9 mouse cellular contexts compared by ENCODE assay signal in genomic region chr2:90545261-90545660, GRCm38 (mm10). TPM values are rescaled to one million over a fixed set of nuclear protein-coding genes. Genes with fewer than 3 reads are reported as not detected.
A peak's percentile ranks its signal among the peaks of the same experiment; 100 is the strongest.
DNase-seq lines count a peak whose midpoint lies in the region; ATAC-seq and TF ChIP-seq lines count a peak whose summit lies in the region.
"Had no signal": no experiment of that assay in that cellular context is flagged by ENCODE, and none has a peak within 500 bp of the region (broad histone marks: within the 10 kb centered on the region; RNA-seq: fewer than 3 reads in every experiment).

No protein-coding gene starts in this region.

- peak in 1 of 2 experiments; percentile 63 for DNase-seq in cerebellum, adult 2 months
- no peak for DNase-seq in cerebellum, postnatal 36 days
- peak in 1 of 2 experiments; percentile 52 for DNase-seq in layer of hippocampus, adult 2 months (ENCODE audit: low spot score in 2 of 2)
- no peak for DNase-seq in layer of hippocampus, postnatal 25 days (ENCODE audit: extremely low spot score in 1 of 2, low spot score in 1 of 2)
- DNase-seq in kidney, adult 9 months, result peak; percentile 92
- no peak for DNase-seq in lung, postnatal 14 days

- TF ChIP-seq POLR2A in cerebellum, adult 2 months (IDR thresholded peaks at IDR 0.05; ENCODE audit: borderline replicate concordance, insufficient read depth, low read length), result no peak
- no peak for TF ChIP-seq POLR2A in bone marrow macrophage, adult 2 months (IDR thresholded peaks at IDR 0.05; ENCODE audit: borderline replicate concordance, low read depth, low read length)

- H3K4me3 ChIP-seq in cerebellum, adult 2 months (replicated peaks; ENCODE audit: insufficient read depth, low read depth, low read length), result no peak overlapping the region
- no peak overlapping the region for H3K4me3 ChIP-seq in layer of hippocampus, adult 2 months
- H3K4me3 ChIP-seq in bone marrow macrophage, adult 2 months (ENCODE audit: insufficient read depth, low read length), result no peak overlapping the region
- H3K4me3 ChIP-seq: neural tube, embryonic 13.5 days had no signal

- WGBS in cerebellum, adult 2 months, result 25% methylated on average over 5 of the region's 5 CpGs

- ATAC-seq in monocyte, adult 5-6 weeks (replicated peaks; ENCODE audit: insufficient number of reproducible peaks, low FRiP score, low TSS enrichment, poor library complexity, severe bottlenecking), result no peak

- H3K4me1 ChIP-seq in cerebellum, adult 2 months (ENCODE audit: control insufficient read depth, insufficient read depth, low read length), result peaks cover 57% of the 10 kb centered on the region
- H3K4me1 ChIP-seq in bone marrow macrophage, adult 2 months (ENCODE audit: control insufficient read depth, insufficient read depth, low read length), result peaks cover 75% of the 10 kb centered on the region

- H3K27ac ChIP-seq in cerebellum, adult 2 months (ENCODE audit: insufficient read depth, low read length), result peak overlapping the region; percentile 63; the same call in 1 of the 2 replicates
- H3K27ac ChIP-seq in layer of hippocampus, adult 2 months, result peak overlapping the region; percentile 28; the same call in 1 of the 2 replicates
- H3K27ac ChIP-seq in bone marrow macrophage, adult 2 months (ENCODE audit: insufficient read depth, low read depth, low read length), result peak overlapping the region; percentile 20; the same call in 1 of the 2 replicates
- H3K27ac ChIP-seq: neural tube, embryonic 13.5 days had no signal

- no peak for TF ChIP-seq CTCF in cerebellum, adult 2 months (IDR thresholded peaks at IDR 0.05; ENCODE audit: borderline replicate concordance, insufficient read depth, low read depth, low read length)
- no peak for TF ChIP-seq CTCF in layer of hippocampus, adult 2 months (conservative IDR thresholded peaks at IDR 0.05)
- TF ChIP-seq CTCF in bone marrow macrophage, adult 2 months (IDR thresholded peaks at IDR 0.05; ENCODE audit: low read depth, low read length), result no peak

- H3K27me3 ChIP-seq in cerebellum, adult 2 months (ENCODE audit: control insufficient read depth, insufficient read depth, low read length), result no peaks in the 10 kb centered on the region
- H3K27me3 ChIP-seq: neural tube, embryonic 13.5 days had no signal

RNA-seq across cellular contexts. Expression of gene Ptprj, which starts 35.2 kb away (rescaled TPM):
- 25.6 and 26.6 TPM in 2 replicates for polyA plus RNA-seq in cerebellum, adult 2 months (2012; rRNA removed)
- 100 to 1,000 TPM; 128 to 130 TPM for total RNA-seq in layer of hippocampus, adult 2 months (2021)
- total RNA-seq in layer of hippocampus, postnatal 25 days (2021), result 100 to 1,000 TPM; 118 to 129 TPM
- polyA plus RNA-seq in bone marrow macrophage, adult 2 months (2012; ENCODE audit: insufficient read depth, insufficient read length, missing spikeins), result 204 and 241 TPM in 2 replicates
- 224 to 262 TPM (median 261 TPM) in 3 replicates for total RNA-seq in monocyte, adult 5-6 weeks (2017)
